Mouse (Mus musculus) lung, embryonic 16.5 days (tissue): ENCODE measurements around the gene Serpina3m. TPM values are rescaled to one million over a fixed set of nuclear protein-coding genes. Genes with fewer than 3 reads are reported as not detected.
"Not testable (repeated sequence)": the region's sequence is repeated elsewhere in the genome, so short reads cannot be mapped to it uniquely, and the experiment has no call there.

Experiments used
- ATAC-seq: fragments of 200-750 bp; cut with Nextera tagmentation; 2 replicates; pipeline ENCODE4 v1.8.0; 2017; ENCODE audit warnings: low read depth, mild to moderate bottlenecking, moderate library complexity
- H3K27ac ChIP-seq: fragments of 300-500 bp; sonication (generic); 2 replicates; pipeline ENCODE4 v1.5.1; 2014; ENCODE audit warnings: mild to moderate bottlenecking, control low read depth, low read length
- H3K27me3 ChIP-seq: fragments of 300-500 bp; sonication (generic); 2 replicates; pipeline ENCODE4 v1.6.1; 2014; ENCODE audit warnings: low read depth, low read length, mixed read lengths; ENCODE audit not compliant: control insufficient read depth, insufficient read depth
- H3K36me3 ChIP-seq: fragments of 300-500 bp; sonication (generic); 2 replicates; pipeline ENCODE4 v1.6.1; 2014; ENCODE audit warnings: low read length; ENCODE audit not compliant: control insufficient read depth, insufficient read depth
- H3K4me1 ChIP-seq: fragments of 300-500 bp; sonication (generic); replicated peaks from 2 replicates; pipeline ENCODE4 v1.6.1; 2014; ENCODE audit warnings: low read length, mixed read lengths; ENCODE audit not compliant: control insufficient read depth, insufficient read depth
- H3K4me2 ChIP-seq: fragments of 300-500 bp; sonication (generic); 2 replicates; pipeline ENCODE4 v1.6.1; 2014; ENCODE audit warnings: low read depth, low read length, control low read depth
- H3K4me3 ChIP-seq: fragments of 300-500 bp; sonication (generic); 2 replicates; pipeline ENCODE4 v1.5.1; 2014; ENCODE audit warnings: mild to moderate bottlenecking, low read length, control low read depth
- H3K9ac ChIP-seq: fragments of 300-500 bp; sonication (generic); 2 replicates; pipeline ENCODE4 v1.6.1; 2014; ENCODE audit warnings: low read length, control low read depth
- H3K9me3 ChIP-seq: fragments of 300-500 bp; sonication (generic); 2 replicates; pipeline ENCODE4 v1.6.1; 2016; ENCODE audit warnings: low read length; ENCODE audit not compliant: control insufficient read depth
- WGBS: fragments of 180-500 bp; shearing (Covaris S2); extraction: QIAGEN DNeasy Blood & Tissue Kit; methylation state at CpG from one replicate; pipeline ENCODE4 v1.1.7; 2014; 5-methylcytosine and 5-hydroxymethylcytosine counted together
- polyA plus RNA-seq: library from polyadenylated mRNA; unstranded; fragments of >200 nt; fragmentation: Nextera tagmentation; extraction: Ambion mirVana; gene quantifications from 2 replicates; pipeline ENCODE4 v1.2.1, GENCODE M21; 2015

Gene Serpina3m
- polyA plus RNA-seq, 1 experiment from 2014 or later: not detected

- H3K4me1 ChIP-seq, H3K27ac ChIP-seq, H3K27me3 ChIP-seq, ATAC-seq, H3K9me3 ChIP-seq, H3K4me2 ChIP-seq, H3K9ac ChIP-seq, H3K36me3 ChIP-seq, H3K4me3 ChIP-seq: not testable (repeated sequence)
Observed at GRCm38 (mm10) chr12:104342489-104342888, 4.2 kb downstream of the Serpina3m start.

GRCm38 (mm10) chr12:104345181-104345580 lies 6.9 kb downstream of the Serpina3m start:
- no peak overlapping the region for H3K4me3 ChIP-seq
- no peak overlapping the region for H3K4me2 ChIP-seq
- H3K9ac ChIP-seq: no peak overlapping the region
- H3K36me3 ChIP-seq: no peaks in the 10 kb centered on the region
- WGBS: 56% methylated on average over 2 of the region's 2 CpGs
- no peaks in the 10 kb centered on the region for H3K9me3 ChIP-seq
- no peak overlapping the region for H3K27ac ChIP-seq
- no peaks in the 10 kb centered on the region for H3K4me1 ChIP-seq
- H3K27me3 ChIP-seq: no peaks in the 10 kb centered on the region
- ATAC-seq: no peak

- no peak for ATAC-seq
- no peak overlapping the region for H3K4me3 ChIP-seq
- no peaks in the 10 kb centered on the region for H3K4me1 ChIP-seq
- no peaks in the 10 kb centered on the region for H3K27me3 ChIP-seq
- H3K9me3 ChIP-seq: no peaks in the 10 kb centered on the region
- H3K4me2 ChIP-seq: no peak overlapping the region
- H3K36me3 ChIP-seq: no peaks in the 10 kb centered on the region
- H3K27ac ChIP-seq: no peak overlapping the region
- no peak overlapping the region for H3K9ac ChIP-seq
Observed at GRCm38 (mm10) chr12:104345707-104346106, 7.4 kb downstream of the Serpina3m start.

GRCm38 (mm10) chr12:104347091-104347490 lies 8.8 kb downstream of the Serpina3m start:
- Histone ChIP-seq H3K27ac (no peak overlapping the region), H3K9ac (no peak overlapping the region), H3K9me3 (no peaks in the 10 kb centered on the region), H3K36me3 (no peaks in the 10 kb centered on the region), H3K4me3 (no peak overlapping the region), H3K4me1 (no peaks in the 10 kb centered on the region), H3K27me3 (no peaks in the 10 kb centered on the region), H3K4me2 (no peak overlapping the region)
- 70% methylated on average over 2 of the region's 2 CpGs for WGBS
- no peak for ATAC-seq

GRCm38 (mm10) chr12:104351812-104352211 lies 13.5 kb downstream of the Serpina3m start:
- H3K36me3 ChIP-seq, H3K4me3 ChIP-seq, H3K4me2 ChIP-seq, ATAC-seq, H3K27ac ChIP-seq, H3K27me3 ChIP-seq, H3K9ac ChIP-seq, H3K9me3 ChIP-seq, H3K4me1 ChIP-seq: not testable (repeated sequence)
- 25% methylated on average over 3 of the region's 3 CpGs for WGBS

- no peaks in the 10 kb centered on the region for H3K9me3 ChIP-seq
- no peak overlapping the region for H3K27ac ChIP-seq
- H3K4me2 ChIP-seq: no peak overlapping the region
- no peak overlapping the region for H3K9ac ChIP-seq
- ATAC-seq: no peak
- no peaks in the 10 kb centered on the region for H3K4me1 ChIP-seq
- H3K4me3 ChIP-seq: no peak overlapping the region
- H3K36me3 ChIP-seq: no peaks in the 10 kb centered on the region
- no peaks in the 10 kb centered on the region for H3K27me3 ChIP-seq
- WGBS: 74% methylated on average over 3 of the region's 3 CpGs
Observed at GRCm38 (mm10) chr12:104356006-104356405, 17.7 kb downstream of the Serpina3m start.

GRCm38 (mm10) chr12:104369986-104370385 lies 31.7 kb downstream of the Serpina3m start:
- H3K36me3 ChIP-seq: no peaks in the 10 kb centered on the region
- WGBS: 73% methylated on average over 3 of the region's 3 CpGs
- H3K9me3 ChIP-seq: no peaks in the 10 kb centered on the region
- no peak for ATAC-seq
- no peak overlapping the region for H3K4me3 ChIP-seq
- H3K27ac ChIP-seq: no peak overlapping the region
- H3K27me3 ChIP-seq: no peaks in the 10 kb centered on the region
- H3K9ac ChIP-seq: no peak overlapping the region
- no peaks in the 10 kb centered on the region for H3K4me1 ChIP-seq
- no peak overlapping the region for H3K4me2 ChIP-seq

GRCm38 (mm10) chr12:104377179-104377578 lies 38.9 kb downstream of the Serpina3m start:
- not testable (repeated sequence) for ATAC-seq, H3K9ac ChIP-seq, H3K27ac ChIP-seq, H3K4me3 ChIP-seq, H3K4me2 ChIP-seq, H3K4me1 ChIP-seq, H3K27me3 ChIP-seq, H3K9me3 ChIP-seq, H3K36me3 ChIP-seq
- WGBS: 67% methylated on average over 5 of the region's 5 CpGs

- ATAC-seq, H3K4me2 ChIP-seq, H3K9me3 ChIP-seq, H3K36me3 ChIP-seq, H3K4me3 ChIP-seq, H3K9ac ChIP-seq, H3K27ac ChIP-seq, H3K27me3 ChIP-seq, H3K4me1 ChIP-seq: not testable (repeated sequence)
- 63% methylated on average over 2 of the region's 2 CpGs for WGBS
Observed at GRCm38 (mm10) chr12:104378351-104378750, 40.1 kb downstream of the Serpina3m start.

GRCm38 (mm10) chr12:104378815-104379214 lies 40.5 kb downstream of the Serpina3m start:
- not testable (repeated sequence) for H3K4me1 ChIP-seq, H3K36me3 ChIP-seq, H3K27ac ChIP-seq, H3K4me2 ChIP-seq, ATAC-seq, H3K9ac ChIP-seq, H3K4me3 ChIP-seq, H3K27me3 ChIP-seq, H3K9me3 ChIP-seq
- WGBS: 57% methylated on average over 5 of the region's 5 CpGs
